Mouse (Mus musculus): ENCODE results near the gene Aff3.

Aff3 gene

GRCm38 (mm10) chr1:38392928-38393327, 271.8 kb downstream of the Aff3 start:
- no peak for DNase-seq (ENCODE audit: low spot score)

GRCm38 (mm10) chr1:38390886-38391249, 273.9 kb downstream of the Aff3 start:
- DNase-seq (ENCODE audit: low spot score), result no peak

- DNase-seq (ENCODE audit: low spot score), result no peak
Observed at GRCm38 (mm10) chr1:38390235-38390885, 274.4 kb downstream of the Aff3 start.

GRCm38 (mm10) chr1:38389576-38389975, 275.2 kb downstream of the Aff3 start:
- no peak for DNase-seq (ENCODE audit: low spot score)

- DNase-seq (ENCODE audit: low spot score), result no peak
Observed at GRCm38 (mm10) chr1:38388466-38388865, 276.3 kb downstream of the Aff3 start.

- no peak for DNase-seq (ENCODE audit: low spot score)
Observed at GRCm38 (mm10) chr1:38387438-38387837, 277.3 kb downstream of the Aff3 start.

- no peak for DNase-seq (ENCODE audit: low spot score)
Observed at GRCm38 (mm10) chr1:38384457-38385121, 280.2 kb downstream of the Aff3 start.

GRCm38 (mm10) chr1:38384010-38384409, 280.7 kb downstream of the Aff3 start:
- DNase-seq (ENCODE audit: low spot score), result no peak

- no peak for DNase-seq (ENCODE audit: low spot score)
Observed at GRCm38 (mm10) chr1:38382683-38383082, 282.1 kb downstream of the Aff3 start.

- DNase-seq (ENCODE audit: low spot score), result no peak
Observed at GRCm38 (mm10) chr1:38377930-38378329, 286.8 kb downstream of the Aff3 start.

- no peak for DNase-seq (ENCODE audit: low spot score)
Observed at GRCm38 (mm10) chr1:38369166-38369565, 295.6 kb downstream of the Aff3 start.

GRCm38 (mm10) chr1:38368081-38368689, 296.6 kb downstream of the Aff3 start:
- DNase-seq (ENCODE audit: low spot score), result no peak

- DNase-seq (ENCODE audit: low spot score), result no peak
Observed at GRCm38 (mm10) chr1:38367404-38368080, 297.2 kb downstream of the Aff3 start.

GRCm38 (mm10) chr1:38363856-38364255, 300.9 kb downstream of the Aff3 start:
- no peak for DNase-seq (ENCODE audit: low spot score)

GRCm38 (mm10) chr1:38362275-38362674, 302.5 kb downstream of the Aff3 start:
- DNase-seq (ENCODE audit: low spot score), result no peak

GRCm38 (mm10) chr1:38358797-38359349, 305.9 kb downstream of the Aff3 start:
- no peak for DNase-seq (ENCODE audit: low spot score)

GRCm38 (mm10) chr1:38357933-38358796, 306.6 kb downstream of the Aff3 start:
- DNase-seq (ENCODE audit: low spot score), result no peak

- DNase-seq (ENCODE audit: low spot score), result no peak
Observed at GRCm38 (mm10) chr1:38354585-38354984, 310.2 kb downstream of the Aff3 start.

GRCm38 (mm10) chr1:38347346-38347745, 317.4 kb downstream of the Aff3 start:
- no peak for DNase-seq (ENCODE audit: low spot score)

- no peak for DNase-seq (ENCODE audit: low spot score)
Observed at GRCm38 (mm10) chr1:38334206-38334605, 330.5 kb downstream of the Aff3 start.

GRCm38 (mm10) chr1:38332919-38333318, 331.8 kb downstream of the Aff3 start:
- DNase-seq (ENCODE audit: low spot score), result no peak

- no peak for DNase-seq (ENCODE audit: low spot score)
Observed at GRCm38 (mm10) chr1:38324206-38324605, 340.5 kb downstream of the Aff3 start.

All from ovary, postnatal 10 days (tissue).